Mouse (Mus musculus): ENCODE measurements at regions not wholly inside any gene's neighbourhood (a gene's known extent, or its start where the extent isn't known, plus 50 kb on each side); places are given as distances from the start of the nearest gene placed in this dataset.

DNA sequence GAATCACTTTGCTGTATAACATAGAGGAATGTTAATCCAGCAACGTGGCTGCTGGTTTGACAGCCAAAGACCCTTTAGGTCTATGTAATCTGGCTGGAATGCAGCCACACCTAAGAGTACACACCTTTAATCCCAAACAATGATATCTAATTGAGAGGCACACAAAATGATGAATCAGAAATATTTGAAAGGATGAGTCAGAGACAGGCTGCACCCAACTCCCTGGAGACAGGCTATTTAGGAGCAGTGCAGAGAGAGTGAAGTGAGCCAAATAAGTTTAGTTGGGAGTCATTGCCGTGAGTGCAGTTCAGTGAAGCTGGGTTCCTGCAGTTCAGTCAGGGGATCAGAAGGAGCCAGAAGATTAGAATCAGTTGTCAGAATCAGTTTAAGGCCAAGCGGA, 993.4 kb downstream of the Tecrl start:
- H3K9ac ChIP-seq (ENCODE audit: insufficient read depth, low read depth): no peak overlapping the region
- H3K27ac ChIP-seq (ENCODE audit: insufficient read depth, low read depth): no peak overlapping the region
- no peak for TF ChIP-seq PAX5 (IDR thresholded peaks at IDR 0.05; ENCODE audit: low read length)
- no peak for TF ChIP-seq BHLHE40 (IDR thresholded peaks at IDR 0.05; ENCODE audit: low read depth, low read length)
- TF ChIP-seq POLR2AphosphoS2 (IDR thresholded peaks at IDR 0.05; ENCODE audit: low read depth, low read length): no peak
- no peak for TF ChIP-seq SIN3A (IDR thresholded peaks at IDR 0.05; ENCODE audit: low read length)
- TF ChIP-seq JUN (IDR thresholded peaks at IDR 0.05; ENCODE audit: insufficient read depth, low read depth, low read length): no peak
- H3K36me3 ChIP-seq (replicated peaks in 1 of 2; ENCODE audit: control insufficient read depth in 1 of 2, insufficient read depth in 1 of 2, low read length in 1 of 2): no peaks in the 10 kb centered on the region
- in situ Hi-C loops (cut with MboI; ENCODE audit: low pct_ligation_motif_present, low pct_unique_long_range_greater_than_20kb, low sequenced_read_pairs): no loop called here
- H3K4me3 ChIP-seq (replicated peaks in 1 of 3; ENCODE audit: low read depth in 2 of 3, low read length in 2 of 3, poor library complexity in 1 of 3): no peak overlapping the region
- H3K27me3 ChIP-seq (replicated peaks): no peaks in the 10 kb centered on the region
- H3K79me2 ChIP-seq (replicated peaks; ENCODE audit: control insufficient read depth, extremely low read depth, insufficient read depth, poor library complexity, severe bottlenecking): no peaks in the 10 kb centered on the region
- no peaks in the 10 kb centered on the region for H3K4me1 ChIP-seq (ENCODE audit: control insufficient read depth in 1 of 2, insufficient read depth in 2 of 2)
- H3K4me2 ChIP-seq (ENCODE audit: insufficient read depth, low read depth, poor library complexity, severe bottlenecking): no peak overlapping the region
- H3K9me3 ChIP-seq (replicated peaks; ENCODE audit: low read length): no peaks in the 10 kb centered on the region
- dilution Hi-C loops (cut with MboI; ENCODE audit: extremely low pct_ligation_motif_present, extremely low pct_unique_long_range_greater_than_20kb, low sequenced_read_pairs): no loop called here
- DNase-seq (ENCODE audit: extremely low read depth): no peak

DNA sequence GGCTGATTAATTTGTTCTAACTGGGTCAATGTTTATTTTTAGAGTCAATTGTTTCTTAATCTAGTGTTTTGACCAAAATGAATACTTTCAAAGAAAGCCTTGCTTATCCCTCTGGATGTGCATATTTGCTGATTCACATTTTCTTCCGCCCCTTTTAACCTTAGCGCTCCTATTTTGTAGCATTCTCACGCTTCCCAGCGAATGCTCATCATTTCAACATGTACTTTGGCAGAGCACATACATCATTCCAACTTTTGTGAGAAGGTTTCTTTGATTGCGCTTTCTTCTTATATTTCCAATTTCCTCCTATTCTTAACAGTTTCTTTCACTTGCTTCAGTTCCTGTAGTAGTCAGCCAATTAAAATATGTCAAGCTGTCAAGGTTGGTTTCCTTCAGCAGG, 998.7 kb downstream of the Tecrl start:
- Histone ChIP-seq H3K4me2 (ENCODE audit: insufficient read depth, low read depth, poor library complexity, severe bottlenecking) (no peak overlapping the region), H3K4me1 (ENCODE audit: control insufficient read depth in 1 of 2, insufficient read depth in 2 of 2) (no peaks in the 10 kb centered on the region), H3K4me3 (replicated peaks in 1 of 3; ENCODE audit: low read depth in 2 of 3, low read length in 2 of 3, poor library complexity in 1 of 3) (no peak overlapping the region), H3K79me2 (replicated peaks; ENCODE audit: control insufficient read depth, extremely low read depth, insufficient read depth, poor library complexity, severe bottlenecking) (no peaks in the 10 kb centered on the region), H3K36me3 (replicated peaks in 1 of 2; ENCODE audit: control insufficient read depth in 1 of 2, insufficient read depth in 1 of 2, low read length in 1 of 2) (no peaks in the 10 kb centered on the region), H3K9ac (ENCODE audit: insufficient read depth, low read depth) (no peak overlapping the region), H3K27me3 (replicated peaks) (no peaks in the 10 kb centered on the region), H3K27ac (ENCODE audit: insufficient read depth, low read depth) (no peak overlapping the region), H3K9me3 (replicated peaks; ENCODE audit: low read length) (no peaks in the 10 kb centered on the region)
- in situ Hi-C loops (cut with MboI; ENCODE audit: low pct_ligation_motif_present, low pct_unique_long_range_greater_than_20kb, low sequenced_read_pairs) (no loop called here), dilution Hi-C loops (cut with MboI; ENCODE audit: extremely low pct_ligation_motif_present, extremely low pct_unique_long_range_greater_than_20kb, low sequenced_read_pairs) (no loop called here)
- no peak for TF ChIP-seq SMC3 (IDR thresholded peaks at IDR 0.05; ENCODE audit: low read depth, low read length)
- TF ChIP-seq MAX (IDR thresholded peaks at IDR 0.05; ENCODE audit: low read length): no peak
- TF ChIP-seq ELF1 (IDR thresholded peaks at IDR 0.05; ENCODE audit: low read depth, low read length): no peak
- no peak for TF ChIP-seq JUN (IDR thresholded peaks at IDR 0.05; ENCODE audit: insufficient read depth, low read depth, low read length)
- no peak for TF ChIP-seq EP300 (IDR thresholded peaks at IDR 0.05; ENCODE audit: low read length)
- TF ChIP-seq MAZ (IDR thresholded peaks at IDR 0.05; ENCODE audit: low read depth, low read length): no peak
- TF ChIP-seq RAD21 (IDR thresholded peaks at IDR 0.05; ENCODE audit: low read depth, low read length): no peak
- TF ChIP-seq CTCF (conservative IDR thresholded peaks at IDR 0.05 in 1 of 2, IDR thresholded peaks at IDR 0.05 in 1 of 2; ENCODE audit: low read depth in 2 of 2, low read length in 2 of 2): no peak
- TF ChIP-seq ZKSCAN1 (IDR thresholded peaks at IDR 0.05; ENCODE audit: borderline replicate concordance, low read depth, low read length): no peak
- no peak for TF ChIP-seq E2F4 (IDR thresholded peaks at IDR 0.05; ENCODE audit: insufficient replicate concordance, low read depth, low read length)
- no peak for TF ChIP-seq JUND (conservative IDR thresholded peaks at IDR 0.05; ENCODE audit: low read depth, low read length)
- TF ChIP-seq KAT2A (IDR thresholded peaks at IDR 0.05; ENCODE audit: insufficient replicate concordance, low read length): no peak
- no peak for DNase-seq (ENCODE audit: extremely low read depth)
